Mouse (Mus musculus) kidney, adult 2 months (tissue): ENCODE results near the gene Coq2.

Experiments
- CTCF ChIP-seq: fragments of 200-500 bp; conservative IDR thresholded peaks from 2 replicates; pipeline ENCODE4 v1.5.1; 2011; ENCODE audit warnings: low read depth, mild to moderate bottlenecking, control low read depth, low read length, moderate library complexity, mixed read lengths; ENCODE audit not compliant: insufficient read depth, insufficient read length
- POLR2A ChIP-seq: fragments of 200-500 bp; IDR thresholded peaks from one replicate; pipeline ENCODE4 v1.6.1; 2011; ENCODE audit warnings: low read depth, low read length, control low read depth

GRCm38 (mm10) chr5:100697398-100697797 is 22.5 kb upstream of the Coq2 start:
- TF ChIP-seq CTCF, result no peak
- no peak for TF ChIP-seq POLR2A
